Mouse (Mus musculus) spleen, postnatal 36 days (tissue): Measurements from ENCODE around the gene Pld3.
"Not testable (repeated sequence)": the region's sequence is repeated elsewhere in the genome, so short reads cannot be mapped to it uniquely, and the experiment has no call there.

Experiments used
- DNase-seq, 2 experiments: peaks; one replicate each; pipeline ENCODE4 v3.0.0; 2022; ENCODE audit warnings: low spot score in 2 of 2, mixed read lengths in 1 of 2

Gene Pld3

DNA sequence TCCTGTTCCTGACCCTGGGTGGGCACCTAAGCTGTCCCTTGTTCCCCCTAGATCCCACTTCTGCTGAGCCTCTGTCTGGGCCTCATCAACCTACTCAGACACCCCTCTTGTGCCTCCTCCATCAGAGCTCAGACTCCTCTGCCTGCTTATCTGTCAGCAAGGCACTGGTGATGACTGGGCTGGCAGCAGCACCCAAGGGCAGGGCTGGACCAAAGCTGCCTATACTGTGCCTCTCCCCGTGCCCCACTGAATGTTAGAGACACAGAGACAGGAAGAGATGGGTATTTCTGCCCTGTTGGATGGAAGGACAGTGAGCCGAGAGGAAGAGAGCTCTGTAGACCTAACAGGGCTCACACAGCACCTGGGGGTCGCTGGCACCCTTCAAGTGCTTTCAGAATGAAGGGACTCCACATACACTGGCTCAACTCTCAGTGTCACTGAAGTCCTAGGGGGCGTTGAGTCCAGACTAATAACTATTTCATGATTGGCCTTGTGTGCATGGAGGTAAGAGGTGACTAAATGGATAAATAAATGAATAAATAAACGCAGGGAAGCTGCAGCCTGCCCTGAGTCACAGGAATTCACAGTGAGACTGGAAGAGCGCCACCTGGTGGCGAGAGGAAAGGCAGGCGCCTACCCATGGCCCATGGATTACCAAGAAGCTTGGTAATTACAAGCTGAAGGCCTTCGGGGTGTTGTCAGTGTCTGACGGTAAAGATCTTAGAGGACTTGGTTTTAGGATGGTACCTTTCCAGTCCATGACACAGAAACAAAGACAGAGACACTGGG is 26.8 kb downstream of the Pld3 start:
- DNase-seq: peak; percentile 56 to 73

GRCm38 (mm10) chr7:27523805-27524204 is 29.2 kb downstream of the Pld3 start:
- DNase-seq: no peak

DNA sequence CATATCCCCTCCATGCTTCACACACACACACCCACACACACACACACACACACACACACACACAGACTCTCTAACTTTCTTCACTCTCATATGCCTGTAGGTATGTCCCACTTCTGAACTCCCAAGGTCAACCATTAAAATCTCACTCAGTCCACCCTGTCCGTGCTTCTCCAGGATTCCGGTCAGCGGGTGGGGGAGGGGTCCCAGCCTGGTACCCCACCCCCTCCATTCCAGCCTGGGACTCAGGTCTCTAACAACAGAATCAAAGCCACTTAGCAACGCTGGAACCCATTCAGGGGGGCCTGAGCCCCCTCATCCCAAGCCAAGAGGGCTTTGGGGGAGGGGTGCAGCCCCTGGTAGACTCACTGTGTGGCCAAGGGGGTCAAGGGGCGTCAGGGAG is 30.1 kb downstream of the Pld3 start, which contains the start of gene Hipk4:
Gene Hipk4, plus strand, starts transcription at position 301 of the 400 bp plus-strand sequence.
- no peak for DNase-seq

DNA sequence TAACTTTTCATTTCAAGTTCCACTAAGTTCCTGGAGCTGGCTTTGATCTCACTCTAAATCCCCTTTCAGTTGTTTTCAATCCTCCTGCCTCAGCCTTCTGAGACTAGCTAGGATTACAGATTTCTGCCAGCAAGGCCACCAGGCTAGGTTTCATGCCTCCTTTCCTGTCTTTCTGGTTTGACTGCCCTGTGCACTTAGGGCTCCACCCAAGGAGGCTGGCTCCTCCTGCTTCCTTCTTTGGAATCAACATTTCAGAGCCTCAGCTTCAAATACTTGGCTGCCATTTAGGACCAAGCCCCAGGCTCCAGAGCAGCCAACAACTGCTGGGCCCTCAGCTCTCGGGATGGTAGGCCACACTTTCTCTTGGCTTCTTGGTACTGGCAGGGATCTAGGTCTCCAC is 32.4 kb downstream of the Pld3 start:
- DNase-seq: no peak

DNA sequence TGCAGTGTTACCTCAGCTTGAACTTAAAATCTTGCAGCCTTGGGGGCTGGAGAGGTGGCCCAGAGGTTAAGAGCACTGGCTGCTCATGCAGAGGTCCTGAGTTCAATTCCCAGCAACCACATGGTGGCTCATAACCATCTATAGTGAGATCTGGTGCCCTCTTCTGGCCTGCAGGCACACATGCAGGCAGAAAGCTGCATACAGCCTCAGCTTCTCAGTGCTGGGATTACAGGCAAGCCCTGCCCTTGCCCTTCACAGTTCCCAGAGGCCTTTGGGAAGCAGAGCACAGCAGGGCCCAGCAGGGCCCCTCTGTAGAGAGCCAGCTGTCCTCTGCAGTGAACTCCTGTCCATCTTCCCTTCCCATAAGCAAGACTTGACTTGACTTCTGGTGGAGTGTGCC is 32.9 kb downstream of the Pld3 start:
- no peak for DNase-seq

GRCm38 (mm10) chr7:27518314-27518713 is 34.7 kb downstream of the Pld3 start:
- no peak for DNase-seq

DNA sequence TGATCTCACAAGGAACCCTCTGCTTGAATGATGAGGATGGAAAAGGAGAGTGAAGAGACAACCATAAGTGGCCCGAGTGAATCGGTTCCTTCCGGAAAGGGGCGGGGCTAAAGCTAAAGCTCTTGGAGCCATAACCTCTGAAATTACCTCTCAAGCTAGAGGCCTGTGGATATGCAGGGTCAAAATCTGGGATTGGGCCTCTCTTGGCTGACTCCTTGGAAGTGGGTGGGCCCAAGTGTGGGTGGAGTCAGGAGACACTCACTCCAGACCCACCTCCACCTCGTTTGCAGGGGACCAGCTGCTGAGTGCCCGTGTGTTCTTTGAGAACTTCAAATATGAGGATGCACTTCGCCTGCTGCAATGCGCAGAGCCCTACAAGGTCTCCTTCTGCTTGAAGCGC is 38.1 kb downstream of the Pld3 start:
- DNase-seq: no peak

DNA sequence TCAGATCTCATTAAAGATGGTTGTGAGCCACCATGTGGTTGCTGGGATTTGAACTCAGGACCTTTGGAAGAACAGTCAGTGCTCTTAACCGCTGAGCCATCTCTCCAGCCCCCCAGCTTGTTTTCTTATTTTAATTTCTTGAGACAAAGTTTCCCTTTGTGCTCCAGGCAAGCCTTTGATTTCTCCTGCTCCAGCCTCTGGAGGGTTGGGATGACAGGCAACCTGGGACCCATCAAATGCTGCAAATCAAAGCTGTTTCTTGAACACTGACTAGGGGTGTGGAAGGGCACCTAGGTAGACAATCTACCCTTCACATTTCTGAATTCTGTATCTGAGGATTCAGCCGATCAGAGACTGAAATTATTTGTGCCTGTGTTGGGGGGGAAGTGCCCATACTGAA is 42.2 kb downstream of the Pld3 start:
- no peak for DNase-seq

DNA sequence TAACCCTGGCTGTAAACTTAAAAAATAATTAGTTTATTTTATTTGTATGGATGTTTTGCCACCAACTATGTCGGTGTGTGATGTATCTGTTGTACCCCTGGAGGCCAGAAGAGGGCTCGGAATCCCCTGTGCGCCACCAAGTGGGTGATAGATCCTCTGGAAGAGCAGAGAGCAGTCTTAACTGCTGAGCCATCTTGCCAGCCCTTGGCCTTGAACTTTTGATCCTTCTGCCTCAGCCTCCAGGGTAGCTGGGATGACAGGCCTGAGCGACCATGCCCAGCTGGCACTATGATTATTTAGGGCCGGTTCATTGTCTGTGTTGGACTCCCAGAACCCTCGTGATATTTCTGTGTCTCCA is 44.4 kb downstream of the Pld3 start:
- peak; percentile 68 to 80 for DNase-seq

DNA sequence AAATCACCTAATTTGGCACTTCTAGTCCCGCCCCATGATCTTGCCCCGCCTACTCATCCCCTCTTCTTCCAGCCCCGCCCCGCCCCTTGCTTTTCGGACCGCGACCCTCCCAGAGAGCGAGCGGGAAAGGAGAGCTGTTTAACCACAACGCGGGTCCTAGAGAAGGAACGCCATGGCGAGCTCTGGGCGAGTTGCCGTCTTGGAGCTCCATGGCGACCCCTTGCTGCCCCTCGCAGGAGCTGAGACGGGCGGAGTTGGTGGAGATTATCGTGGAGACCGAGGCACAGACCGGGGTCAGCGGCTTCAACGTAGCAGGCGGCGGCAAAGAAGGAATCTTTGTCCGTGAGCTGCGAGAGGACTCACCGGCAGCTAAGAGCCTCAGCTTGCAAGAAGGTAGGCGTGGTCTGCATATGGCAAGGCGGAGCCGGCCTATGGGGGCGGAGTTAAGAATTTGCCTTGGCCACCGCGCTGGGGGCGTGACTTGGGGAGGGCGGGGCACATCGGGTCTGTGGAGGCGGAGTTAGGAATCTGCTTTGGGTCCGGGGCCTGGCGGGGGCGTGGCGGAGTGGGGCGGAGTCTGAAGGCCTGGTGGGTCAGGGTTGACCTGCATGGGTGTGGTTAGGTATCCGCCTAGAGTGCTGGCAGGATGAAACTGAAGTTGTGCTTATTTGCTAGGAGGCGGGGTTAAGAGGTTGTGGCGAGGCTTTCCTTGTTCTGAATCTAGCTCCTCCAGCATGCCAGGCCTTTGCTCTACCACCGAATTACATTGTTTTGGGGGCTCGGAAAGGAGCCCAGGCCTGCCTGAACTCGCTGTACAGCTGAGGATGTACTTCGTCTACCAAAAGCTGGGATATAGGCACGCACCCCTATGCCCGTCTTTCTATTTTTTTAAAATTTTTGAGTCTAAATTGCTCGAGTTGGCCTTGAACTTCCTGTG is 45.0 kb downstream of the Pld3 start:
- DNase-seq: peak; percentile 99

GRCm38 (mm10) chr7:27506765-27507370 is 46.1 kb downstream of the Pld3 start:
- peak; percentile 38 to 39 for DNase-seq

DNA sequence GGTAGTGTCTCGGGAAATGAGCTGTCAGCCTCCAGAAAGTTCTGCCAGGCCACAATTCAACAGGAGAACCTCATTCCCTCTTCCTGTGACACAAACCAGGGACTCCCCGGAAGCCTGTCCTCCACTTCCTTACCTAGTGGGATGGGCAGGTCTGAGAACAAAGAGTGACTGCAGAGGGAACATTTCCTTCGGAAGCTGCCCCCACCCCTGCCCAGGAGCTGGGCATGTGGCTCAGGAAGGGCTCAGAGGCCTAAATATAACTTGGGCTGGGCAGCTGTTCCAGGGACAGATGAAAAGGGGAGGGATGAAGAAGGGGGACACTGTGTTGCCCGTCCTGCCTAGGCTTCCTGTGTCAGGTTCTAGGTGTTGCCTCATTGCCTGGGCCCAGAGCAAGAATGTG is 51.4 kb downstream of the Pld3 start:
- DNase-seq: no peak

GRCm38 (mm10) chr7:27499036-27499435 is 54.0 kb downstream of the Pld3 start, which contains the start of gene Prx:
Prx (plus strand) TSS chr7:27499324.
- DNase-seq: no peak

DNA sequence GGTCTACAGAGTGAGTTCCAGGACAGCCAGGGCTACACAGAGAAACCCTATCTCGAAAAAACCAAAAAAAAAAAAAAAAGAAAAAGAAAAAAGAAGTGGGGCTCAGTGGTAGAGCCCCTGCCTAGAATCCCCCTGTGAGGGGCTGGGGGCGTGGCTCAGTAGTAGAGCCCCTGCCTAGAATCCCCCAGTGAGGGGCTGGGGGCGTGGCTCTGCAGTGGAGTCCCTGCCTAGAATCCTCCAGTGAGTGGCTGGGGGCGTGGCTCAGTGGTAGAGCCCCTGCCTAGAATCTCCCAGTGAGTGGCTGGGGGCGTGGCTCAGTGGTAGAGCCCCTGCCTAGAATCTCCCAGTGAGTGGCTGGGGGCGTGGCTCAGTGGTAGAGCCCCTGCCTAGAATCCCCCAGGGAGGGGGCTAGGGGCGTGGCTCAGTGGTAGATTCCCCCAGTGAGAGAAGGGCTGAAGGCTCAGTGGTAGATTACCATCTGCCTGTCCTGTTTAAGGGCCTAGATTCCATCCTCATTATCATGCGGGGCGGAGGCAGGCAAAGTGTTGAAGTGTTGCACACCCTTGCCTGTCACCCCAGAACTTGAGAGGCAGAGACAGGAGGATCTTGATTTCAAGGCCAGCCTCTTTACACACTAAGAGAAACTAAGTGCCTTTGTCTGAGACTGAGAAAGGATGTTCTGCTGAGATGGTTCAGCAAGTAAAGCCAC is 58.2 kb downstream of the Pld3 start:
- not testable (repeated sequence) for DNase-seq

DNA sequence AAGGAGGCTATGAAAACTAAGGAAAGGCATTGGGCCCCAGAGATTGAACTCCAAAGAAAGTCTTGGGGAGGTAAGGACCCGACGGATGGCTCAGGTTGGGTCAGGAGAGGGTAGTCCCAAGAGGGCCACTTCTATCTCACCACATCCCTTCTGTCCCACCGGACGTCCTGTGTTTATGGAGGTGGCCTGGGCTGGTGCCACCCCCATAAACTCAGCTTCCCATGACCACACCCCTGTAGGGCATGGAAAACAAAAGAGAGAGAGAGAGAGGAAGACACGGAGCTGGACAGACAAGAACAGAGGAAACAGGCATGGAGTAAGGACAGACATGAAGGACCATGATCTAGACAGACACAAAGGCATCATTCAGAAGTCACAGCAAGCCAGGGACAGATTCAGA is 59.6 kb downstream of the Pld3 start:
- DNase-seq: no peak

DNA sequence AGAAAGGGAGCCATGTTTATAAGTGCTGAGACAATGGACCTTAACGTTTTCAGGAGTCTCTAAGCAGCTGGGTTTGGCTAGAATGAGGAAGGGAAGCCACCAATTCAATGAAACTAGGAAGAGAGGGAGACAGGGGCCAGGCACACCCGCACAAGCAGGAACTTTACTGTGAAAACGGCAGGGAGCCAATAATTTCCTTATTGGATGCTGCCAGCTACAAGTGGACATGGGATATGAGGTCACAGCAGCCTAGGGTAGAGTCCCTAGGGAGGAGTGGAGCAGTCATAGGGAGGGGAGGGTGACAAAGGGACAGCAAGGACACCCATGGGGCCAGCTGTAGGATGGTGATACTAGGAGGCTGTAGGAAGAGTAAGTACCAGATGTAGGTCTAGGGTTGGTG is 60.0 kb downstream of the Pld3 start:
- no peak for DNase-seq

GRCm38 (mm10) chr7:27491856-27492255 is 61.2 kb downstream of the Pld3 start:
- no peak for DNase-seq

DNA sequence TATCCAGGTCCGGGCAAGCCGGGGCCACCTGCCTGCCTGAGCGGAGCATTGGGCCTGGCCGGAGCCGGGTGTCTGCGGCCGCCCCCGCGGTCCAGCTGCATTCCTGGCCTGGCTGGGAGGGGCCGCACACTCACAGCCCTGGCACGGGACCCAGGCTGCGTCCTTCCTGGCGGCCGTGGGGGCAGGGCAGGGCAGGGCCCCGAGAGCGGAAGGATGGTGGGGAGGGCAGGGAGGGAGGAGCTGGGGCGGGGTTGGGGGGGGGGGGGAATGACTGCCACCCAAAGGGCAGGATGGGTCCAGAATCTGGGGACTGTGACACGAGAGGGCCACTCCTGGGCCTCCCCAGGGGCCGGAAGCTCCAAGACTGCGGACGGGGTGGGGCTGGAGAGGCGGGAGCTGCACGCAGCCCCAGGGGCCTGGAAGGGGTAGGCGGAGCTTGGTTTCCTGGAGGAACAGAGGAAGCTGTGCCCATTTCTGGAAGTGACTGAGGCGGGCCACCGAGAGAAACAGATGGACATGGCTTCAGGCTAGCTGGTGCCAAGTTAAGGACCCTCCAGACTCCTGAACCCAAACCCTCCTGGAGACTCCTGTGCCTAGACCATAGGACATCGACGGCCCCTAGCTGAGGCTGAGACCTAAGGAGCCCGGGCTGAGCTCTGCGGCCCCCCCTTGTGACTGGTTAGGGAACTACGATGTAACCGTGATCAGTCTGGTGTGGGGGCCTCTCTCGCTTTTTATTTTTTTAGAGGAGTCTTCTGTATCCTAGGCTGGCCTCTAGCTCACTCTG is 62.3 kb downstream of the Pld3 start:
- peak; percentile 84 to 87 for DNase-seq

- DNase-seq: no peak
These were observed 62.8 kb downstream of the Pld3 start for GRCm38 (mm10) chr7:27490227-27490542.

GRCm38 (mm10) chr7:27489270-27489869 is 63.6 kb downstream of the Pld3 start:
- DNase-seq: no peak
